Mouse (Mus musculus) heart, adult 2 months (tissue): ENCODE measurements around the gene Slc7a8. TPM values are rescaled to one million over a fixed set of nuclear protein-coding genes. Genes with fewer than 3 reads are reported as not detected.

Source experiments
- DNase-seq, 2 experiments: peaks; one replicate each; pipeline ENCODE4 v3.0.0; 2021
- H3K27ac ChIP-seq: fragments of 200-600 bp; 2 replicates; pipeline ENCODE4 v1.8.1; 2022
- H3K27me3 ChIP-seq: fragments of 200-500 bp; 2 replicates; pipeline ENCODE4 v1.6.1; 2012; ENCODE audit warnings: mild to moderate bottlenecking, low read length, inconsistent platforms, mixed read lengths; ENCODE audit not compliant: control insufficient read depth, insufficient read depth
- H3K36me3 ChIP-seq: fragments of 200-500 bp; 2 replicates; pipeline ENCODE4 v1.6.1; 2012; ENCODE audit warnings: low read length, inconsistent platforms; ENCODE audit not compliant: control insufficient read depth, insufficient read depth
- H3K4me1 ChIP-seq: fragments of 200-500 bp; 2 replicates; pipeline ENCODE4 v1.6.1; 2011; ENCODE audit warnings: low read length; ENCODE audit not compliant: control insufficient read depth, insufficient read depth
- H3K4me3 ChIP-seq: fragments of 200-600 bp; 2 replicates; pipeline ENCODE4 v1.8.1; 2022
- H3K79me2 ChIP-seq: fragments of 200-500 bp; replicated peaks from 2 replicates; pipeline ENCODE4 v1.6.1; 2012; ENCODE audit warnings: mild to moderate bottlenecking, inconsistent platforms, low read length, moderate library complexity, mixed read lengths; ENCODE audit not compliant: control insufficient read depth, insufficient read depth
- H3K9ac ChIP-seq: fragments of 200-500 bp; 2 replicates; pipeline ENCODE4 v1.6.1; 2012; ENCODE audit warnings: low read depth, mild to moderate bottlenecking, control low read depth, inconsistent platforms, low read length, mixed read lengths
- CTCF ChIP-seq: fragments of 200-600 bp; IDR thresholded peaks from 2 replicates; pipeline ENCODE4 v1.8.1; 2022; ENCODE audit warnings: antibody characterized with exemption, mild to moderate bottlenecking, moderate library complexity
- EP300 ChIP-seq: fragments of 200-500 bp; IDR thresholded peaks from 2 replicates; pipeline ENCODE4 v1.6.1; 2011; ENCODE audit warnings: low read depth, low read length, control low read depth; ENCODE audit not compliant: insufficient read depth
- POLR2A ChIP-seq: fragments of 200-500 bp; IDR thresholded peaks from 2 replicates; pipeline ENCODE4 v1.6.1; 2011; ENCODE audit warnings: mild to moderate bottlenecking, low read depth, low read length, control low read depth; ENCODE audit not compliant: insufficient read depth
- WGBS: fragments of 180-500 bp; shearing (Covaris S2); methylation state at CpG from one replicate; pipeline ENCODE4 v1.1.7; 2018; 5-methylcytosine and 5-hydroxymethylcytosine counted together
- intact Hi-C: fragments of 180-260 bp; cut with DNase I; formaldehyde crosslinking; loops from one replicate; pipeline ENCODE4 v1.15.1; 2025
- polyA plus RNA-seq: library from polyadenylated mRNA; depleted of rRNA; stranded (reverse); fragments of >200 nt; gene quantifications from 2 replicates; pipeline ENCODE4 v1.2.3, GENCODE M21; 2012
- total RNA-seq, 2 experiments: library from RNA; stranded (reverse); gene quantifications; 2 replicates each; pipeline ENCODE4 v1.2.3; 2021

Slc7a8 gene
- total and polyA plus RNA-seq, 3 experiments = 2.6 to 3.3 (median 2.7) TPM

- H3K79me2 ChIP-seq = no peaks in the 10 kb centered on the region
- intact Hi-C loops = no loop called here
- H3K4me3 ChIP-seq = no peak overlapping the region
- H3K9ac ChIP-seq = no peak overlapping the region
- peaks cover 1% of the 10 kb centered on the region; the same call in 1 of the 2 replicates for H3K4me1 ChIP-seq
- H3K36me3 ChIP-seq = no peaks in the 10 kb centered on the region
- H3K27ac ChIP-seq = no peak overlapping the region
- H3K27me3 ChIP-seq = no peaks in the 10 kb centered on the region
- peak in 1 of 2 experiments; percentile 23 for DNase-seq
- 37% methylated on average over 5 of the region's 5 CpGs for WGBS
- no peak for TF ChIP-seq CTCF
- TF ChIP-seq EP300 = no peak
- TF ChIP-seq POLR2A = no peak
These were observed 75.9 kb downstream of the Slc7a8 start for GRCm38 (mm10) chr14:54705844-54706243.

DNA sequence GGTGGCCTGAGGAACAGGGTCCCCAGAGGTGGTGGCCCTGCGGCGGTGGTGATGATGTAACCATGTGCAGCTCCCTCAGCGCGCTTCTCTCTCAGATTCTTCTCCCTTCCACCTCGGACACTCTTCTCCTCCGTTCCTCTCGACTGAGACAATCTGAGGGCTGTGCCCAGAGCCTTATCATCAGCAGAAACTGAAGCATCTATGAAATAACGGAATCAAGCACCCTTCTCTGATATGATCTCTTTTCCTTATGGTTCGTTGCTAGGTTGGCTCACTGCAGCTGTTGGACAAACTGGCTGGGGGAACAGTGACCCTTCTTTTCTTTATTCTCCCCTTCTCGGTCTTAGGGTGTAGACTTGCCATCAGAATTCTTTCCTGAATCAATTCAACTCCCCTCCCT, 78.5 kb downstream of the Slc7a8 start:
- no peak overlapping the region for H3K9ac ChIP-seq
- TF ChIP-seq CTCF (no peak), POLR2A (no peak), EP300 (no peak)
- no peaks in the 10 kb centered on the region for H3K27me3 ChIP-seq
- peaks cover 1% of the 10 kb centered on the region; the same call in 1 of the 2 replicates for H3K4me1 ChIP-seq
- 46% methylated on average over 10 of the region's 10 CpGs for WGBS
- H3K4me3 ChIP-seq = no peak overlapping the region
- no peaks in the 10 kb centered on the region for H3K79me2 ChIP-seq
- H3K27ac ChIP-seq = no peak overlapping the region
- intact Hi-C loops = no loop called here
- DNase-seq = no peak
- H3K36me3 ChIP-seq = no peaks in the 10 kb centered on the region

- Histone ChIP-seq H3K4me3 (no peak overlapping the region), H3K36me3 (no peaks in the 10 kb centered on the region), H3K9ac (no peak overlapping the region), H3K27ac (no peak overlapping the region), H3K27me3 (no peaks in the 10 kb centered on the region), H3K4me1 (peaks cover 1% of the 10 kb centered on the region; the same call in 1 of the 2 replicates), H3K79me2 (no peaks in the 10 kb centered on the region)
- WGBS = 7% methylated on average over 6 of the region's 6 CpGs
- intact Hi-C loops = loop anchor here (1.0 to 2.0 kb wide), 3 partner anchors 32 to 50 kb away; no protein-coding TSS in a partner anchor
- DNase-seq = peak; percentile 75 to 84
- TF ChIP-seq EP300 (peak; percentile 68; the same call in 1 of the 2 replicates), CTCF (peak; percentile 91), POLR2A (no peak)
These were observed 80.4 kb downstream of the Slc7a8 start for GRCm38 (mm10) chr14:54701298-54701697.

DNA sequence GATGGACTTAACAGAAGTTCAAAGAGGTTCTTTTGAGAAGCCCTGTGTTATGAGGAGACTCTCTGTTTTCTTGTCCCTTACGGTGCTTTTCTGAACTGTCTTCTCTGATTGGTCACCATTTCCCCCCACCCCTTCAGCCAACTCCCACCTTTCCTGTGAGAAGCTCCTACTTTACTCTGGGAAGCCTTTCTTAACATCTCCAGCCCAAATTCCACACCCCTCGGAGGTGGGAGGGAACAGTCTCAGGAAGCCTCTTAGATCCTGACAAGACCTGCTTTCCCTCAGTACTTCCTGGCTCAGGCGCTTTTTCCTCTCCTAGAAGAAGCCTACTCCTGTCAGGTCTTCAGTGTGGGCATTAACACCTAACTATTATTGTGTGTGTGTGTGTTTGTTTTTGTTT, 82.2 kb downstream of the Slc7a8 start:
- no peaks in the 10 kb centered on the region for H3K27me3 ChIP-seq
- H3K36me3 ChIP-seq = no peaks in the 10 kb centered on the region
- peaks cover 1% of the 10 kb centered on the region; the same call in 1 of the 2 replicates for H3K4me1 ChIP-seq
- no peaks in the 10 kb centered on the region for H3K79me2 ChIP-seq
- DNase-seq = no peak
- no peak overlapping the region for H3K4me3 ChIP-seq
- intact Hi-C loops = no loop called here
- H3K27ac ChIP-seq = no peak overlapping the region
- H3K9ac ChIP-seq = no peak overlapping the region
- no peak for TF ChIP-seq EP300
- no peak for TF ChIP-seq POLR2A
- no peak for TF ChIP-seq CTCF
- 43% methylated on average over 3 of the region's 3 CpGs for WGBS

DNA sequence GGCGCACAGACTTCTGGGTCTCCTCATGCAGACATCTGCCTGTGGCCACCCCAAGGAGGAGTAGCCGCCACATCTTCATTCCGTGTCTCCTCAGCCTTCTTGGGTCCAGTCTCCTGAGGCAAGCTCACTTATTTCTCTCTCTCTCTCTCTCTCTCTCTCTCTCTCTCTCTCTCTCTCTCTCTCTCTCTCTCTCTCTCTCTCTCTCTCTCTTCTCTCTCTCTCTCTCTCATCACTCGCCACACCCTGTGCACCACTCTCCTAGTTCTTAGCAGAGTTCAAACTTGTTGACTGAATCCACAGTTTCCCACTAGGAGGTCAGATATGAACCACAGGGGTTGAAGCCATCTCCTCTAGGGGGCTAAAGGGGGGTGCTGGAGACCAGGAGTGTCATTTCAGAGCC, 83.0 kb downstream of the Slc7a8 start, which contains the start of gene Gm29776:
TSS of gene Gm29776 (minus strand) at position 101 of the 400 bp plus-strand sequence.
- H3K27ac ChIP-seq = no peak within 1 kb of the TSS

DNA sequence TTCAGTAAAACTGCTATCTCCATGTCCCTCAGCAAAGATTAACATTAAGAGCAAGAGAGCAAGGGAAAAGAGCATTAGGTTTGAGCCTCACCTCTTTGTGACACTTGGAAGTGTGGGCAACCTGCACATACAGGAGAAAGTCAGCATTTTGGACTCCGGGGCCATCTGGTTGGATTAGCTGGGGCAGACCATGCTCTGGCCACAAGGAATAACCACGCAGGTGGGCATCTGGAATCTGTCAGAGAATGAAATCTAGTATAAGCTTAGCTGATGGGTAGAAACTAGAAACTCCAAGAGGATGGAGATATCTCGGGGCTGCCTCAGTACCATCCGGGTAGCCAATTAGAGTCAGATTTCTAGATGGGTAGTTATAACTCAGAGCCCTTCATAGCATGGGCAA, 85.0 kb downstream of the Slc7a8 start:
- no peak for DNase-seq
- Histone ChIP-seq H3K4me3 (no peak overlapping the region), H3K79me2 (no peaks in the 10 kb centered on the region), H3K9ac (no peak overlapping the region), H3K27me3 (no peaks in the 10 kb centered on the region), H3K36me3 (no peaks in the 10 kb centered on the region), H3K27ac (no peak overlapping the region), H3K4me1 (peaks cover 1% of the 10 kb centered on the region; the same call in 1 of the 2 replicates)
- 89% methylated on average over 4 of the region's 4 CpGs for WGBS
- intact Hi-C loops = no loop called here
- TF ChIP-seq POLR2A (no peak), EP300 (no peak), CTCF (no peak)

More for the DNA sequence above, 83.0 kb downstream of the Slc7a8 start, which contains the start of gene Gm29776:
- Histone ChIP-seq H3K36me3 (no peaks in the 10 kb centered on the region), H3K4me3 (no peak within 1 kb of the TSS), H3K79me2 (no peaks in the 10 kb centered on the region), H3K4me1 (peaks cover 1% of the 10 kb centered on the region; the same call in 1 of the 2 replicates), H3K27me3 (no peaks in the 10 kb centered on the region), H3K9ac (no peak within 1 kb of the TSS)
- no peak for DNase-seq
- WGBS = 70% methylated on average over 4 of the region's 4 CpGs
- no peak for TF ChIP-seq EP300
- no peak for TF ChIP-seq POLR2A
- TF ChIP-seq CTCF = no peak
- intact Hi-C loops = no loop called here

DNA sequence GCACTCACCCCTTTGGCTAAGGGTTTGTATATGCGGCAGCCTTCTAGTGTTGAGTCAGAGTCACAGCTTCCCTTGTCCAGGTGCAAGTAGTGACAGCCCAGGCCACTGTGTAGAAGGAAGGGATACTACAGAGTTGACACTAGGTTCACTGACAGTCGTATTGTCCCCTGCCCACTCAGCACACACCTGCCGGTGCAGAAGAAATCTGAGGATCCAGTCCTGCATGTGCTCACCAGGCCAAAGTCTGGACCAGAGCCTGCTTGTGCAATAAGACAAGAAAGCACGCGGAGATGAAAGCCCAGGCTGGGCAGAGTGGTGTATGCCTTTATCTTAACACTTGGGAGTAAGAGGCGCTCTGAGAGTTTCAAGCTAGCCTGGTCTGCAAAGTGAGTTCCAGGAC, 86.7 kb downstream of the Slc7a8 start:
- Histone ChIP-seq H3K4me3 (no peak overlapping the region), H3K27ac (no peak overlapping the region), H3K27me3 (no peaks in the 10 kb centered on the region), H3K4me1 (no peaks in the 10 kb centered on the region), H3K9ac (no peak overlapping the region), H3K36me3 (no peaks in the 10 kb centered on the region), H3K79me2 (no peaks in the 10 kb centered on the region)
- DNase-seq = no peak
- intact Hi-C loops = no loop called here
- no peak for TF ChIP-seq POLR2A
- no peak for TF ChIP-seq EP300
- TF ChIP-seq CTCF = no peak
- 61% methylated on average over 6 of the region's 6 CpGs for WGBS
